Mouse (Mus musculus): ENCODE results near the gene Aurka.
A peak's percentile ranks its signal among the peaks of the same experiment; 100 is the strongest.

Aurka gene

DNA sequence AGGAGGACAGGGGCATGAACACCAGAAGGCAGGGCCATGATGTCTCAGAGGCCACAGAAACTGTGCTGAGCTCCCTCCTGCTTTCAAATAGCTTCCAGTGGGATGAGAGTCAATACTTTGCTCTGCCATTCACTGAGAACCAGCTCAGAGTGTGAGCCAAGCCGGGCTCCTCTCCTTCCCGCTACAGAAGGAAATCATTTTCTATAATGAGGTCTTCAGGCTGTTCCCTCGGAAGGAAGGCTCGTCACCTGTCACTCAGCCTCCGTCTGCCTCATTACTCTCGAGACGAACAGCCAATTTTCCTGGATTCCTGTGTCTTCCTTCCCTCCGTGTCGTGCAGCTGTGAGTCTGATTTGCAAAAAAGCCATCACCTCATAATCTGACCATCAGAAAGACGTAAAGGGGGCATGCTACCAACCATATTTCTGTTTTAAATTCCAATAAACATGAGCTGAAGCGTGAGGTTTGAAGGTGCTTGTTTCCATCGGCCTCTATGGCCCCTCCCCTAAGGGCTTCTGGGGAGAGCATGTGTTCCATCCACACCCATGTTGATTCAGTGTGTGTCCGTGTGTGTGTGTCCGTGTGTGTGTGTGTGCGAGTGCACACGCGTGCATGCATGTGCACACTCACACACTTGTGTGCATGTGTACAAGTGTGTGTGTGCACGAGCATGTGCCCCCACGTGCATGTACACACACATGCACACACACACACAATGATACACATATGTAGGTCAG, 32.0 kb downstream of the Aurka start:
- no peak for DNase-seq (ENCODE audit: extremely low read depth, low read depth)

DNA sequence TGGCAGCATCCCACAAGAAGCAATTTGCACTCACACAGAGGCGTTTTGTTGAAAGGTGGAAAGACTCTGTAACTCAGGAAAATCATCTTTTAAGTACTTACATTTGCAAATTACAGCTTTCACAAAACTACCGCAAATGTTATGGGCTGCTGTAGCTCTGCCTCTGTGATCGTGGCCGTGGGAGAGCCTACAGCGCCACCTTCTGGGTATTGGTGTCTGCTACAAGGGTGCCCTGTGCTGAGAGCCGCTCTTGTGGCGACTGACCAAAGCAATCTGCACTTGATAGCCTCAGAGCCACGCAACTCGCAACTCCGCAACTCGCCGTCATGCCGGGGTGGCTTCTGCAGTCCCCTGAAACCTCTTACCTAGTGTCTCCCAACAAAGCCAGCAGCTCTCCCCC, 41.2 kb downstream of the Aurka start:
- no peak for DNase-seq (ENCODE audit: extremely low read depth, low read depth)

DNA sequence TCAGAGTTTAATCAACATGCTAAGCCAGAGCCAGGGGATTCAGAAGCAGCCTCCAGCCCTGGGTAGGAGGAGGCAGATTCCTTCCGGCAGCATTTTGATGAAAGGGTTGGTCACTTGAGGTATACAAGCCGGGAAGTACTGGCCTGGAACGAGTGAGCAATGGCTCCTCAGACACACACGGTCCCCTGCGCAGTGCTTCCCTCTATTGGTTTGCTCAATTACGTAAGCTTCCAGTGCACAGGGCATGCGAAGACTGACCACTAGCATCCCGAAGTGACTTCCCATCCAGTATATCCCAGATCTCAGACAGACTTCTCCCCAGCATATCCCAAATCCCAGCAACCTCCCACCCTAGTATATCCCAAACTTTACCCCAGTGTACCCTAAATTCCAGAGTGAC, 42.1 kb downstream of the Aurka start:
- no peak for DNase-seq (ENCODE audit: extremely low read depth, low read depth)

DNA sequence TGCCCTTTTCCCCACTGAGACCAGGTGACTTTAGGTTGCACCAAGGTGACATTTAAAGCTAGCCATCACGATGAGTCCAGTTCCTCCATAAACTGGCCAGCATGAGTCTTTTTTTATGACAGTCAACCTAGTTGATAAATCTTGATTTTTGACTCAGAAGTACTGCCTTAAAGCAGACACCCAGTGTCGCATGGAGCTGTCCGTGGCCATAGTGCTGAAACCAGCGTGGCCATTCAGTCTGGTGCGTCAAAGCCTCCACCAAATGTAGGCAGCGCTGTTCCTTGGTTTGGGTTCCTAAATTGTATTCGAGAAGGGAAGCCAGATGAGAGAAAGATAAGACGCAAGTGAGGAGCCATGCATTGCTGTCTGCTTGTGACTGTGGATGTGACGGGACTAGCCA, 49.5 kb downstream of the Aurka start:
- DNase-seq (ENCODE audit: extremely low read depth, low read depth): peak; percentile 26

DNA sequence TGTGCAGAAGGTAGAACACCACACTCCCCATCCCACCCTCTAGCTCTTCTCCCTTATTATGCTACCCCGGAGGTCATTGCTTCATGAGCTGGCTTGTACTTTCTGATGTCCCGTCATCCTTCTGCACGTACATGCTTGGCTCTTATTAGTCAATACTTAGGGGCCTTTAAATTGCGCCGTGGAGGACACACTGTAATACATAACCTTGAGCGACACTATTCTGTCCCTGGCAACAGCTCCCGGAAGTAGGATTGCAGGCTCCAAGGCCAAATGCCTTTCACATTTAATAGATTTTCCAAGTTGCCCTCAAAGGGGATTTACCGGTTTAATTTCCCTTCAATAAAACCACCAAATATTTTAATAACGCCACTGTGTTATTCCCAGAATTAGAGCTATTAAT, 58.6 kb downstream of the Aurka start:
- DNase-seq (ENCODE audit: extremely low read depth, low read depth): no peak

DNA sequence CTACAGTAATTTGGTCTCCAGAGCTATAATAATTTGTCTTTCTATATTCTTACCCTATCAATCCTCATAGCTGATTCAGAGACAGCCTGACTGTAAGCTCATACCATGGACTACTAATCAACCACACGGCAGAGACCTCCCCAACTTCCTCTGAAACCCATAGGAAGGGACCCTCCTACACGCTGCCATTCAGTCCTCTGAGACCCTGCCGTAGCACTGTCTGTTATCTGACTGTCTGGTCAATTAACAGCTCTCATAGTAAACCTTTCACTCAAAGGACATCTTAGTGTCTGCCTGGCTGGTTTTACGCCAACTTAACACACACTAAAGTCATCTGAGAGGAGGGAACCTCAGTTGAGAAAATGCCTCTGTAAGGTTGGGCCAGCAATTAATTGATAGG, 63.8 kb downstream of the Aurka start:
- no peak for DNase-seq (ENCODE audit: extremely low read depth, low read depth)
